Mouse (Mus musculus) monocyte, adult 2 months (primary cell): ENCODE measurements around the gene Nnat.
A peak's percentile ranks its signal among the peaks of the same experiment; 100 is the strongest.
"Not testable (repeated sequence)": the region's sequence is repeated elsewhere in the genome, so short reads cannot be mapped to it uniquely, and the experiment has no call there.

Experiments used
- DNase-seq, 2 experiments: peaks; one replicate each; pipeline ENCODE4 v3.0.0; 2022; ENCODE audit warnings: low spot score in 2 of 2, low read depth in 1 of 2

Nnat gene

GRCm38 (mm10) chr2:157550292-157550691, 9.6 kb upstream of the Nnat start:
- no peak for DNase-seq

GRCm38 (mm10) chr2:157552158-157552886, 7.6 kb upstream of the Nnat start:
- no peak for DNase-seq

GRCm38 (mm10) chr2:157556074-157556698, 3.7 kb upstream of the Nnat start:
- no peak for DNase-seq

GRCm38 (mm10) chr2:157558051-157558450, 1.8 kb upstream of the Nnat start:
- no peak for DNase-seq

- DNase-seq: no peak
Measured at GRCm38 (mm10) chr2:157558520-157558919, 1.4 kb upstream of the Nnat start.

- no peak for DNase-seq
Measured at GRCm38 (mm10) chr2:157559440-157559839, 438 bp upstream of the Nnat start.

- no peak for DNase-seq
Measured at GRCm38 (mm10) chr2:157560302-157560701, 424 bp downstream of the Nnat start.

- no peak for DNase-seq
Measured at GRCm38 (mm10) chr2:157561165-157561836, 1.4 kb downstream of the Nnat start.

GRCm38 (mm10) chr2:157563031-157563430, 3.2 kb downstream of the Nnat start:
- DNase-seq: no peak

- DNase-seq: no peak
Measured at GRCm38 (mm10) chr2:157564723-157565122, 4.8 kb downstream of the Nnat start.

- DNase-seq: no peak
Measured at GRCm38 (mm10) chr2:157565446-157565845, 5.6 kb downstream of the Nnat start.

- DNase-seq: no peak
Measured at GRCm38 (mm10) chr2:157565898-157566259, 6.0 kb downstream of the Nnat start.

- DNase-seq: peak; percentile 67 to 89
Measured at GRCm38 (mm10) chr2:157566260-157566952, 6.5 kb downstream of the Nnat start.

GRCm38 (mm10) chr2:157567235-157567961, 7.5 kb downstream of the Nnat start:
- DNase-seq: no peak

- no peak for DNase-seq
Measured at GRCm38 (mm10) chr2:157568881-157569280, 9.0 kb downstream of the Nnat start.

- DNase-seq: no peak
Measured at GRCm38 (mm10) chr2:157569796-157570485, 10.1 kb downstream of the Nnat start.

GRCm38 (mm10) chr2:157571224-157571832, 11.4 kb downstream of the Nnat start, which contains the start of gene Blcap:
Gene Blcap (minus strand): TSS chr2:157571274.
- peak in 1 of 2 experiments; percentile 29 for DNase-seq

GRCm38 (mm10) chr2:157572786-157573185, 12.9 kb downstream of the Nnat start:
- DNase-seq: no peak

- DNase-seq: not testable (repeated sequence)
Measured at GRCm38 (mm10) chr2:157585351-157585750, 25.5 kb downstream of the Nnat start.
